Mouse (Mus musculus) intestine, embryonic 14.5 days (tissue): ENCODE measurements around the gene Krtap4-7. TPM values are rescaled to one million over a fixed set of nuclear protein-coding genes. Genes with fewer than 3 reads are reported as not detected.

Experiments
- ATAC-seq: fragments of 200-750 bp; cut with Nextera tagmentation; replicated peaks from 2 replicates; pipeline ENCODE4 v1.8.0; 2017; ENCODE audit warnings: low read depth, moderate number of reproducible peaks, moderate TSS enrichment, moderate library complexity; ENCODE audit not compliant: low FRiP score, low TSS enrichment
- DNase-seq: peaks from one replicate; pipeline ENCODE4 v3.0.0-alpha.2; 2018; ENCODE audit warnings: low spot score
- H3K27ac ChIP-seq: fragments of 300-500 bp; sonication (generic); 2 replicates; pipeline ENCODE4 v1.5.1; 2014; ENCODE audit warnings: low read depth, mild to moderate bottlenecking, control low read depth
- H3K27me3 ChIP-seq: fragments of 300-500 bp; sonication (generic); replicated peaks from 2 replicates; pipeline ENCODE4 v1.6.1; 2014; ENCODE audit warnings: low read length, control low read depth; ENCODE audit not compliant: control insufficient read depth, insufficient read depth
- H3K36me3 ChIP-seq: fragments of 300-500 bp; sonication (generic); 2 replicates; pipeline ENCODE4 v1.6.1; 2014; ENCODE audit warnings: low read length, control low read depth; ENCODE audit not compliant: control insufficient read depth, insufficient read depth
- H3K4me1 ChIP-seq: fragments of 300-500 bp; sonication (generic); replicated peaks from 2 replicates; pipeline ENCODE4 v1.6.1; 2014; ENCODE audit warnings: low read length, control low read depth, mixed read lengths; ENCODE audit not compliant: control insufficient read depth, insufficient read depth
- H3K4me2 ChIP-seq: fragments of 300-500 bp; sonication (generic); 2 replicates; pipeline ENCODE4 v1.6.1; 2014; ENCODE audit warnings: low read length
- H3K4me3 ChIP-seq: fragments of 300-500 bp; sonication (generic); 2 replicates; pipeline ENCODE4 v1.5.1; 2014; ENCODE audit warnings: low read depth, low read length, control low read depth, mixed read lengths
- H3K9ac ChIP-seq: fragments of 300-500 bp; sonication (generic); 2 replicates; pipeline ENCODE4 v1.6.1; 2014; ENCODE audit warnings: mild to moderate bottlenecking, low read length
- H3K9me3 ChIP-seq: fragments of 300-500 bp; sonication (generic); 2 replicates; pipeline ENCODE4 v1.6.1; 2016; ENCODE audit warnings: low read length, control low read depth; ENCODE audit not compliant: control insufficient read depth
- WGBS: fragments of 180-500 bp; shearing (Covaris S2); extraction: QIAGEN DNeasy Blood & Tissue Kit; methylation state at CpG from one replicate; pipeline ENCODE4 v1.1.7; 2014; 5-methylcytosine and 5-hydroxymethylcytosine counted together
- polyA plus RNA-seq: library from polyadenylated mRNA; unstranded; fragments of >200 nt; fragmentation: Nextera tagmentation; extraction: Ambion mirVana; gene quantifications from 2 replicates; pipeline ENCODE4 v1.2.1, GENCODE M21; 2014

The Krtap4-7 gene
- polyA plus RNA-seq, 1 experiment from 2014 or later, result not detected

- H3K4me3 ChIP-seq, result no peak within 1 kb of the TSS
- H3K4me2 ChIP-seq, result no peak within 1 kb of the TSS
- H3K36me3 ChIP-seq, result no peaks in the 10 kb centered on the region
- no peak within 1 kb of the TSS for H3K27ac ChIP-seq
- no peak within 1 kb of the TSS for H3K9ac ChIP-seq
- H3K4me1 ChIP-seq, result no peaks in the 10 kb centered on the region
- ATAC-seq (no peak), DNase-seq (no peak)
- H3K9me3 ChIP-seq, result no peaks in the 10 kb centered on the region
- 84% methylated on average over 2 of the region's 2 CpGs for WGBS
- no peaks in the 10 kb centered on the region for H3K27me3 ChIP-seq
Measured at GRCm38 (mm10) chr11:99650136-99650535, 6.2 kb upstream of the Krtap4-7 start, which contains the start of gene Gm11555. TSS of gene Gm11555 (minus strand) at chr11:99650236.

- no peak overlapping the region for H3K4me2 ChIP-seq
- no peak overlapping the region for H3K4me3 ChIP-seq
- 86% methylated on average over 15 of the region's 15 CpGs for WGBS
- no peaks in the 10 kb centered on the region for H3K9me3 ChIP-seq
- H3K9ac ChIP-seq, result no peak overlapping the region
- no peak for ATAC-seq
- H3K27ac ChIP-seq, result no peak overlapping the region
- H3K4me1 ChIP-seq, result no peaks in the 10 kb centered on the region
- no peaks in the 10 kb centered on the region for H3K36me3 ChIP-seq
- DNase-seq, result no peak
- no peaks in the 10 kb centered on the region for H3K27me3 ChIP-seq
Measured at GRCm38 (mm10) chr11:99646444-99646843, 2.6 kb upstream of the Krtap4-7 start.

- no peak for ATAC-seq
Measured at GRCm38 (mm10) chr11:99644351-99644750, 462 bp upstream of the Krtap4-7 start.

GRCm38 (mm10) chr11:99640926-99641325 lies 3.0 kb downstream of the Krtap4-7 start:
- Histone ChIP-seq H3K4me3 (no peak overlapping the region), H3K4me2 (no peak overlapping the region), H3K4me1 (no peaks in the 10 kb centered on the region), H3K36me3 (no peaks in the 10 kb centered on the region), H3K27me3 (no peaks in the 10 kb centered on the region), H3K27ac (no peak overlapping the region), H3K9ac (no peak overlapping the region), H3K9me3 (no peaks in the 10 kb centered on the region)
- WGBS, result 23% methylated on average over 1 of the region's 1 CpGs
- no peak for ATAC-seq
- DNase-seq, result no peak

More at GRCm38 (mm10) chr11:99644351-99644750, 462 bp upstream of the Krtap4-7 start:
- Histone ChIP-seq H3K9ac (no peak overlapping the region), H3K27ac (no peak overlapping the region), H3K4me3 (no peak overlapping the region), H3K36me3 (no peaks in the 10 kb centered on the region), H3K4me2 (no peak overlapping the region), H3K9me3 (no peaks in the 10 kb centered on the region), H3K4me1 (no peaks in the 10 kb centered on the region), H3K27me3 (no peaks in the 10 kb centered on the region)
- 74% methylated on average over 3 of the region's 3 CpGs for WGBS
- no peak for DNase-seq

- no peak for ATAC-seq
- Histone ChIP-seq H3K27me3 (no peaks in the 10 kb centered on the region), H3K27ac (no peak overlapping the region), H3K36me3 (no peaks in the 10 kb centered on the region), H3K4me1 (no peaks in the 10 kb centered on the region), H3K4me3 (no peak overlapping the region), H3K4me2 (no peak overlapping the region), H3K9ac (no peak overlapping the region), H3K9me3 (no peaks in the 10 kb centered on the region)
- WGBS, result 88% methylated on average over 1 of the region's 1 CpGs
- DNase-seq, result no peak
Measured at GRCm38 (mm10) chr11:99637086-99637485, 6.8 kb downstream of the Krtap4-7 start.

- Histone ChIP-seq H3K27ac (no peak within 1 kb of the TSS), H3K27me3 (no peaks in the 10 kb centered on the region), H3K4me2 (no peak within 1 kb of the TSS), H3K9ac (no peak within 1 kb of the TSS), H3K36me3 (no peaks in the 10 kb centered on the region), H3K9me3 (no peaks in the 10 kb centered on the region), H3K4me3 (no peak within 1 kb of the TSS), H3K4me1 (no peaks in the 10 kb centered on the region)
- 32% methylated on average over 8 of the region's 8 CpGs for WGBS
- DNase-seq (no peak), ATAC-seq (no peak)
Measured at GRCm38 (mm10) chr11:99634653-99635134, 9.2 kb downstream of the Krtap4-7 start, which contains the start of gene Krtap4-2. TSS of gene Krtap4-2 (minus strand) at chr11:99635084.

GRCm38 (mm10) chr11:99633293-99633692 lies 10.6 kb downstream of the Krtap4-7 start:
- H3K27me3 ChIP-seq, result no peaks in the 10 kb centered on the region
- no peak overlapping the region for H3K4me2 ChIP-seq
- no peaks in the 10 kb centered on the region for H3K9me3 ChIP-seq
- ATAC-seq (no peak), DNase-seq (no peak)
- H3K4me1 ChIP-seq, result no peaks in the 10 kb centered on the region
- no peak overlapping the region for H3K27ac ChIP-seq
- 71% methylated on average over 2 of the region's 2 CpGs for WGBS
- no peaks in the 10 kb centered on the region for H3K36me3 ChIP-seq
- no peak overlapping the region for H3K9ac ChIP-seq
- no peak overlapping the region for H3K4me3 ChIP-seq

GRCm38 (mm10) chr11:99630890-99631289 lies 13.0 kb downstream of the Krtap4-7 start:
- no peaks in the 10 kb centered on the region for H3K27me3 ChIP-seq
- no peak overlapping the region for H3K4me2 ChIP-seq
- H3K36me3 ChIP-seq, result no peaks in the 10 kb centered on the region
- no peak overlapping the region for H3K9ac ChIP-seq
- no peak overlapping the region for H3K4me3 ChIP-seq
- DNase-seq (no peak), ATAC-seq (no peak)
- no peaks in the 10 kb centered on the region for H3K4me1 ChIP-seq
- 57% methylated on average over 3 of the region's 3 CpGs for WGBS
- no peak overlapping the region for H3K27ac ChIP-seq
- no peaks in the 10 kb centered on the region for H3K9me3 ChIP-seq

- Histone ChIP-seq H3K9me3 (no peaks in the 10 kb centered on the region), H3K4me2 (no peak within 1 kb of the TSS), H3K27me3 (no peaks in the 10 kb centered on the region), H3K9ac (no peak within 1 kb of the TSS), H3K4me1 (no peaks in the 10 kb centered on the region), H3K36me3 (no peaks in the 10 kb centered on the region), H3K4me3 (no peak within 1 kb of the TSS), H3K27ac (no peak within 1 kb of the TSS)
- ATAC-seq (no peak), DNase-seq (no peak)
- 81% methylated on average over 4 of the region's 4 CpGs for WGBS
Measured at GRCm38 (mm10) chr11:99628138-99628537, 15.8 kb downstream of the Krtap4-7 start, which contains the start of gene Krtap4-1. TSS of gene Krtap4-1 (minus strand) at chr11:99628238.
